Mouse (Mus musculus) E14TG2a.4 (cell line): ENCODE results near the gene Tmsb15l.
"Not testable (repeated sequence)": the region's sequence is repeated elsewhere in the genome, so short reads cannot be mapped to it uniquely, and the experiment has no call there.

ENCODE experiments used
- CTCF ChIP-seq: conservative IDR thresholded peaks from 2 replicates; pipeline ENCODE4 v1.5.1; 2014; ENCODE audit warnings: low read length
- NANOG ChIP-seq: IDR thresholded peaks from 2 replicates; pipeline ENCODE4 v1.6.1; 2014; ENCODE audit warnings: borderline replicate concordance, low read length, mixed read lengths
- POU5F1 ChIP-seq: IDR thresholded peaks from 2 replicates; pipeline ENCODE4 v1.6.1; 2014; ENCODE audit warnings: low read length, borderline replicate concordance

GRCm38 (mm10) chrX:136975397-136975796, 1.3 kb downstream of the Tmsb15l start, which contains the start of gene Tmsb15b2:
- not testable (repeated sequence) for TF ChIP-seq CTCF, NANOG, POU5F1
